In the genomic region with DNA sequence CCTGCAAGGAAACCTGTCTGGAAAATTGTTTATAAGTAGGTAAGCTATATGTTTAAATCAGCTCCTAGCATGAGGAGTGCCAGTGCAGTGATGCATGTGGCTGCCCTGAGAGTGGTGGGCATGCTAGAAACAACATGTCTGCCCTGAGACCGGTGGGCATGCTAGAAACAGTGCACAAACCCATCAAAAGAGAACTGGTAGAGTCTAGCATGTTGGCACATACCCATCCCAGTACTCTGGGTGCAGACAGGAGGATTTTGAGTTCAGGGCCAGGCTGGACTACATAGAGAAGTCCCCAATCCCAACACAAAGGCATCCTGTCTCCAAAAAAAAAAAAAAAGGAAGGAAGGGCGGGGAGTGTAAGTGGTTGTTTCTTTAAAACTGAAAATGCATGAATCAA, we compare ENCODE assay signal across 19 mouse cellular contexts. TPM values are rescaled to one million over a fixed set of nuclear protein-coding genes. Genes with fewer than 3 reads are reported as not detected.
DNase-seq lines count a peak whose midpoint lies in the region; ATAC-seq and TF ChIP-seq lines count a peak whose summit lies in the region.
"Had no signal": no experiment of that assay in that cellular context is flagged by ENCODE, and none has a peak within 500 bp of the region (broad histone marks: within the 10 kb centered on the region; RNA-seq: fewer than 3 reads in every experiment).

No protein-coding gene starts in this region.

- TF ChIP-seq CTCF in bone marrow macrophage, adult 2 months (IDR thresholded peaks at IDR 0.05; ENCODE audit: low read depth, low read length) = no peak

- H3K27ac ChIP-seq in liver, embryonic 12.5 days = 0 out of 2 replicates have a peak overlapping the region, but pooled peaks have one; percentile 20
- H3K27ac ChIP-seq in bone marrow macrophage, adult 2 months (ENCODE audit: insufficient read depth, low read depth, low read length) = peak overlapping the region; percentile 73
- H3K27ac ChIP-seq: embryonic facial prominence, embryonic 13.5 days; gastrocnemius, adult 2 months; hindbrain, embryonic 10.5 days; hindbrain, embryonic 14.5 days had no signal

- H3K4me2 ChIP-seq in liver, embryonic 12.5 days = no peak overlapping the region
- H3K4me2 ChIP-seq: embryonic facial prominence, embryonic 13.5 days; heart, embryonic 12.5 days; hindbrain, embryonic 14.5 days had no signal

- ATAC-seq in liver, embryonic 12.5 days = no peak
- peak; percentile 35 for ATAC-seq in megakaryocyte progenitor cell, adult 5-6 weeks (replicated peaks; ENCODE audit: poor library complexity)
- ATAC-seq: forebrain, embryonic 14.5 days had no signal

- no peak for DNase-seq in liver
- peak; percentile 35 for DNase-seq in 416B (ENCODE audit: low read depth)
- no peak for DNase-seq in retina, embryonic 14.5 days (ENCODE audit: low spot score)
- DNase-seq in gastrocnemius, postnatal 25 days = no peak
- DNase-seq: adrenal gland, adult 8-10 months; adrenal gland, postnatal 36 days; cerebellum, adult 18-20 months; cerebellum, adult 9-11 months; cerebellum, postnatal 36 days; gastrocnemius, adult 2 months had no signal

- H3K27me3 ChIP-seq in liver, embryonic 12.5 days (replicated peaks) = peaks cover 40% of the 10 kb centered on the region
- H3K27me3 ChIP-seq: embryonic facial prominence, embryonic 13.5 days had no signal

- H3K4me3 ChIP-seq in liver, embryonic 12.5 days = no peak overlapping the region
- no peak overlapping the region for H3K4me3 ChIP-seq in bone marrow macrophage, adult 2 months (ENCODE audit: insufficient read depth, low read length)
- H3K4me3 ChIP-seq: embryonic facial prominence, embryonic 13.5 days; gastrocnemius, adult 2 months; heart, embryonic 12.5 days; hindbrain, embryonic 10.5 days had no signal

- H3K9me3 ChIP-seq in liver, embryonic 12.5 days (replicated peaks) = no peaks in the 10 kb centered on the region
- H3K9me3 ChIP-seq: embryonic facial prominence, embryonic 13.5 days; heart, embryonic 12.5 days; hindbrain, embryonic 10.5 days had no signal

- no peak overlapping the region for H3K9ac ChIP-seq in liver, embryonic 12.5 days
- H3K9ac ChIP-seq: embryonic facial prominence, embryonic 13.5 days; heart, embryonic 12.5 days; hindbrain, embryonic 14.5 days had no signal

- no peak for TF ChIP-seq POLR2A in bone marrow macrophage, adult 2 months (IDR thresholded peaks at IDR 0.05; ENCODE audit: borderline replicate concordance, low read depth, low read length)

- WGBS in liver, embryonic 12.5 days (ENCODE audit: insufficient replicate concordance) = 77% methylated on average over 2 of the region's 2 CpGs

- peaks cover 21% of the 10 kb centered on the region for H3K4me1 ChIP-seq in liver, embryonic 12.5 days
- peaks cover 45% of the 10 kb centered on the region for H3K4me1 ChIP-seq in bone marrow macrophage, adult 2 months (ENCODE audit: control insufficient read depth, insufficient read depth, low read length)
- H3K4me1 ChIP-seq: embryonic facial prominence, embryonic 13.5 days; heart, embryonic 12.5 days had no signal

- no peaks in the 10 kb centered on the region for H3K36me3 ChIP-seq in liver, embryonic 12.5 days
- H3K36me3 ChIP-seq: embryonic facial prominence, embryonic 13.5 days; heart, embryonic 12.5 days; hindbrain, embryonic 10.5 days had no signal

RNA-seq across cellular contexts. Expression of a gene that starts 6.4 kb away (rescaled TPM):
- polyA plus RNA-seq in liver, embryonic 12.5 days (2016; fragmentation: Nextera tagmentation; extraction: Ambion mirVana) = 62.9 and 65.0 TPM in 2 replicates
- 117 and 135 TPM in 2 replicates for polyA plus RNA-seq in bone marrow macrophage, adult 2 months (2012; ENCODE audit: insufficient read depth, insufficient read length, missing spikeins)
- total RNA-seq in megakaryocyte progenitor cell, adult 5-6 weeks (2015) = 68.4 and 89.8 TPM in 2 replicates
- total RNA-seq in megakaryocyte progenitor cell, adult 5-6 weeks (2017) = 58.3 and 68.2 TPM in 2 replicates
- 1 to 10 TPM; 1.8 to 3.0 TPM for total RNA-seq in gastrocnemius, postnatal 25 days (2021)
- polyA plus RNA-seq: forebrain, embryonic 14.5 days had no signal

RNA-seq across cellular contexts. Expression of a gene that starts 25.9 kb away (rescaled TPM):
- 0.12 TPM in 1 of 2 replicates, not detected in the other for polyA plus RNA-seq in liver, embryonic 12.5 days (2016; fragmentation: Nextera tagmentation; extraction: Ambion mirVana)
- not detected in 2 replicates for polyA plus RNA-seq in bone marrow macrophage, adult 2 months (2012; ENCODE audit: insufficient read depth, insufficient read length, missing spikeins)
- total RNA-seq in megakaryocyte progenitor cell, adult 5-6 weeks (2015) = 0.64 and 0.67 TPM in 2 replicates
- total RNA-seq in megakaryocyte progenitor cell, adult 5-6 weeks (2017) = 0.24 and 4.5 TPM in 2 replicates
- total RNA-seq in gastrocnemius, postnatal 25 days (2021) = not detected
- total RNA-seq: adrenal gland, adult 8-10 months; adrenal gland, postnatal 36 days; gastrocnemius, adult 2 months; heart, adult 8-10 months had no signal

RNA-seq across cellular contexts. Expression of a gene that starts 29.1 kb away (rescaled TPM):
- polyA plus RNA-seq in liver, embryonic 12.5 days (2016; fragmentation: Nextera tagmentation; extraction: Ambion mirVana) = 33.4 and 34.0 TPM in 2 replicates
- polyA plus RNA-seq in bone marrow macrophage, adult 2 months (2012; ENCODE audit: insufficient read depth, insufficient read length, missing spikeins) = 20.2 and 24.1 TPM in 2 replicates
- 28.0 and 43.9 TPM in 2 replicates for total RNA-seq in megakaryocyte progenitor cell, adult 5-6 weeks (2015)
- 24.6 and 24.8 TPM in 2 replicates for total RNA-seq in megakaryocyte progenitor cell, adult 5-6 weeks (2017)
- total RNA-seq in gastrocnemius, postnatal 25 days (2021) = 10 to 100 TPM; 31.2 to 34.0 TPM

RNA-seq across cellular contexts. Expression of a gene that starts 35.9 kb away (rescaled TPM):
- 10.2 and 11.3 TPM in 2 replicates for polyA plus RNA-seq in liver, embryonic 12.5 days (2016; fragmentation: Nextera tagmentation; extraction: Ambion mirVana)
- 34.3 and 38.2 TPM in 2 replicates for polyA plus RNA-seq in bone marrow macrophage, adult 2 months (2012; ENCODE audit: insufficient read depth, insufficient read length, missing spikeins)
- 5.0 and 5.6 TPM in 2 replicates for total RNA-seq in megakaryocyte progenitor cell, adult 5-6 weeks (2015)
- 1.8 and 5.6 TPM in 2 replicates for total RNA-seq in megakaryocyte progenitor cell, adult 5-6 weeks (2017)
- 10 to 100 TPM; 81.5 to 81.6 TPM for total RNA-seq in gastrocnemius, postnatal 25 days (2021)

Comparison
In these comparisons a context has a peak if more than half of its experiments do, and no peak if none do; other contexts are left out.
1. RNA of a gene that starts 6.4 kb away (total RNA-seq): 58.3 to 89.8 TPM in megakaryocyte progenitor cell, adult 5-6 weeks; 1.8 to 3.0 TPM in gastrocnemius, postnatal 25 days; every median in the first group is over 10 times any median in the second.